Mouse (Mus musculus) c-Kit-positive CD71-negative TER-119-negative erythroid progenitor cells, embryonic 14.5 days (primary cell): ENCODE results near the gene Tet2.
"Not testable (repeated sequence)": the region's sequence is repeated elsewhere in the genome, so short reads cannot be mapped to it uniquely, and the experiment has no call there.

Source experiments
- DNase-seq: peaks from one replicate; pipeline ENCODE4 v3.0.0-alpha.2; 2013; ENCODE audit warnings: low read depth

Tet2 gene

GRCm38 (mm10) chr3:133548613-133549012 lies 3.7 kb upstream of the Tet2 start:
- DNase-seq = no peak

DNA sequence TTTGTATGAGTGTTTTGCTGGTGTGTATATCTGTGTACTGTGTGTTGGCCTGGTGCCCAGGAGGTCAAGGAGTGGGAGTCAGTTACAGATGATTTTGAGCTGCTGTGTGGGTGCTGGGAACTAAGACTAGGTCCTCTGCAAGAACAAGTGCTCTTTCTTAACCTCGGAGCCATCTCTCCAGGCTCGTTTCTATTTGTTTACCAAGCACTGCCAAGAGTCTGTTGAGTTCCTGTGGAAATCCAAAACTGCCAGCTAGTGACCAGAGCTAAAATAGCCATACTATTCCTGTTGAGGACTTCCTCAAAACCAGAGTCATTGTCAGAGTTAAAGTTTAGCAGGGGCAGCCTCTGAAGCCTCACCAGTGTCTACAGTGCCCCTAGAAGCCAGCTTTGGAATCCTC lies 1.9 kb upstream of the Tet2 start:
- no peak for DNase-seq

DNA sequence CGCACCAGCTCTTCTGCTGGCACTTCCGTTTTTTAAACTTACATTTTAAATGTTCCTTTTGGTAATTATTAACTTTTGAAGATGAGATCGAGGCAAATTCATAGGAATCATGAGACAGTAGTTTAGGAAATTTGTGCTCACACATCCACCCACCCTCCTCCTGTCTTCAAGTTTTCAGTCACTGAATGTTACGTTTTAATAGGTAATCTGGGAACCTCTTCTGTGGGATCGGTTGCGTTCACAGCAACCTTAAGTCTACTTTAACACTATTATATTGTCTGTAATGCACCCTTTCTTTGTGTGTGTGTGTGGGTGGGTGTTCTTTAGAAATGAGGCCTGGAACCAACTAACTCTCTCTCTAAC lies 346 bp upstream of the Tet2 start:
- DNase-seq = no peak

- DNase-seq = peak; percentile 77
Observed at GRCm38 (mm10) chr3:133544131-133544550, 798 bp downstream of the Tet2 start.

- no peak for DNase-seq
Observed at GRCm38 (mm10) chr3:133543101-133544020, 1.6 kb downstream of the Tet2 start.

GRCm38 (mm10) chr3:133542084-133542483 lies 2.9 kb downstream of the Tet2 start:
- no peak for DNase-seq

DNA sequence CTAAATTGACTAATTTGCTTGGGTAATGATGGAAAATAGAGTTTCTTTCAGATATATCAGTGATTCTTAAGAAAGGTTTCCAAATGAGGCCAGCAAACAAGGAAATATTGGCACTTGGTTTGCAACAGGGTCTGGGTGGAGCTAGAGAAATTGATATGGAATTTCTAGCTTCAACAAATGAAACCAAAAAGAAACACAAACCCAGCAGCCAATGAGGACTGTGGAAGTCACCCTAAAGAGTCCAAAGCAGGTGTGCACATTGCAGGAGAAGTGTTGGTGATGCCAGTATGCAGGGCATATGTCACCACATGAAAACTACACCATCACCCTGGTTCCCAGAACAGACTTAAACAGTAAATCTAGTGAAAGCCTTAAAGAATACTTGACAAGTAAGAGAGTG lies 3.9 kb downstream of the Tet2 start:
- no peak for DNase-seq

GRCm38 (mm10) chr3:133539991-133540390 lies 4.9 kb downstream of the Tet2 start:
- DNase-seq = no peak

DNA sequence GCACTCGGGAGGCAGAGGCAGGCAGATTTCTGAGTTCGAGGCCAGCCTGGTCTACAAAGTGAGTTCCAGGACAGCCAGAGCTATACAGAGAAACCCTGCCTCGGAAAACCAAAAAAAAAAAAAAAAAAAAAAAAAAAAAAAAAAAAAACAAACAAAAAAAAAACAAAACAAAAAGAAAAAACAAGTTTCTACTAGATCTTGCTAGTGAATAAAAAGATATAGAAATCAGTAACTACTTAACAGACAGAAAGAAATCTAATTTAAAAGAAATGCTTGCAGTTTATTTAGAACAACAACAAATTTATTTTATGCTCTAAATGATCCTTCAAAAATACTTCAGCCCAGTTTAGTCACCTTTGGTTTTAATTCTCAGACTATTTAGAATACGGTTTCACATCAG lies 6.4 kb downstream of the Tet2 start:
- not testable (repeated sequence) for DNase-seq

DNA sequence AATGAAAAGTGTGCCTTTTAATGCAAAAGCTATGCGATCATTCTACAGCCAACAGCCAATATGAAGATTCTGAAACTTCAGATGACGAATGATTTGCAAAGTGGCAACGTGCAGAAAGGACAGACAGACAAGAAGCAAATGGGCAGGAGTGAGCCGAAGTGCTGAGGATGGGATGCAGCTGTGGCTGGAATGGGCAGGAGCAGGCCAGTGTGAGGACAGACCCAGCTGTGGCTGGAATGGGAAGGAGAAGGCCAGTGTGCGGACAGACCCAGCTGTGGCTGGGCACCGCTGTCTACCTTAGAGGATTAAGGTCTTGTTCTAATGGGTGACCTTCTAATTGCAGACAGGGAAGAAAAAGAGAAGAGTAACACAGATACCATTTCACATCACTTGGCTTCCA lies 9.3 kb downstream of the Tet2 start:
- no peak for DNase-seq

DNA sequence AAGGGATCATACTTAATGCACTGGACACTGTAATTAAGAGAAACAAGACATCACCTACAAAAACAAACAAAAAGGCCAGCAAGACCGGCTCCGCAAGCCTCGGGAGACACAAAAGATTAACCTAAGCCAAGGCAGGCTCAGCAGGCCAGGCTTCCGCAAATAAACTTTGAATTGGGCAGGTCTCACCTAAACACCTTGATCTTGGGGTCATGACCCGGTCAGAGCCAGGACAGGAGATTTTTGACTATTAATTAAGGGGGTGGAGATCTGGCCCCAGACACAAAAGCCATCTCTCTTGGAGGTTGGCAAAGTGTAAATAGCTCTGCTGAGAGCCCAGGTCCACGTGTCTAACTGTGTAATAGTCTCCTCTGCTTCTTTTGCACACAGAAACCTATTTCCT lies 10.9 kb downstream of the Tet2 start:
- no peak for DNase-seq

- DNase-seq = no peak
Observed at GRCm38 (mm10) chr3:133533272-133533995, 11.5 kb downstream of the Tet2 start.

DNA sequence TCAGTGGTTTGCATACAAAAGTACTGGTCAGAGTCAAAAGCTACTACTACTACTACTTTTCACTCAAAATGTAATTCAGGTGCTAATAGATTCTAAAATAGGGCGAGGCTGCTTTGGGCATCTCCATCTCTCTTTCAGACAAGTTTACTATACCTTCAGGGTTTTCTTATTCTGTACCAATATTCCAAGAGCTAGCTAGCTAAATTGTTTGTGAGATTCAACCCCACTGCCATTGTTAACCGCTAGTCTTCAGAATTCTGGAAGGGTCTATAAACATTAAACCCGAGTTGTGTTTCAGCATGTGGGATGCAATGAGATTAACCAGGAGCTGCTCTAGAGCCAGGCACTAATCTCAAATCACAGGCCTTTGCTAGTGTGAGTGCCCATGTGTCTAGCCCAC lies 12.1 kb downstream of the Tet2 start:
- no peak for DNase-seq

DNA sequence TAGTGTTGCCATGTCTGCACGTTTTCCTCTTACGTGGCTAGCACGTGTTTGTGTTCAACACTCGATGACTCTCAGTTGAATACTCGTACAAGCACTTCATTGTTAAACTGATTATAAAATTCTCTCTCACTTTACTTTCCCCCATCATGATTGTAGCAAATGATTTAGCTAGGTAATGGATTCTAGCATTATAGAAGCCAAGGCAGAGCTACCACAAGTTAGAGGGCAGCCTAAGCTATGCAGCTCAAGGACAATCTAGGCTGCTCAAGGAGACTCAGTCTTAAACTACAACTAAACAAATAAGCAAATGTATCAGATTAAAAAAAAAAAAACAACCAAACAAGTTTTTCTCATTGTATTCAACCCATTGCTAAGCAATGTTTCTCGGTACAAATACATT lies 12.7 kb downstream of the Tet2 start:
- DNase-seq = no peak

- no peak for DNase-seq
Observed at GRCm38 (mm10) chr3:133531101-133531500, 13.8 kb downstream of the Tet2 start.

GRCm38 (mm10) chr3:133530664-133531063 lies 14.3 kb downstream of the Tet2 start:
- DNase-seq = no peak

DNA sequence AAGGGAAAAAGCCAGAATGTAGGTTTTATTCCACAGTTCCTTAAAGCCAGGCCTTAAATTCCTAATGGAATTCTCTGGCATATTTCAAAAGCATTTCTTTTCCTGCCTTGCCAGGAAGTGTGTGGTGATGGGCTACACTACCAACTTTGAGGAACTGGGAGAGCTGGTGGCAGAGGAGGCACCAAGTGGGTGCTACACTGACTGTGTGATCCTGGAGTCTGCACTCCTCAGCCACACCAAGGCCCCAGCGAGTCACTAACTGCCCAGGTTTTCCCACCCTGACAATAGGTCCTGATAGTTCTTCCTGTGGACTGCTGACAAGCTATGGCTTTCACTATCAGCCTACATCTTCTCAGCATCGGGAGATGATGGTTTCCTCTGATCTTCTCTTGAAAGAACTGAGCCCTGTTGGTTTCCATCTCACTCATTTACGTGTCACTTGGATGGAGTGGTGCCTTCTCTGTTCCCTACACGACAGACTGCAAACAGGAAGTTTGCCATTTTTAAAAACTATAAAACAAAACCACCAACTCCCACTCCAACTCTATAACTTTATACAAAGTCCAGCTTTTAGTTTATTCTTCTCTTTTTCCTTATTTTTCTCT lies 18.7 kb downstream of the Tet2 start:
- no peak for DNase-seq

DNA sequence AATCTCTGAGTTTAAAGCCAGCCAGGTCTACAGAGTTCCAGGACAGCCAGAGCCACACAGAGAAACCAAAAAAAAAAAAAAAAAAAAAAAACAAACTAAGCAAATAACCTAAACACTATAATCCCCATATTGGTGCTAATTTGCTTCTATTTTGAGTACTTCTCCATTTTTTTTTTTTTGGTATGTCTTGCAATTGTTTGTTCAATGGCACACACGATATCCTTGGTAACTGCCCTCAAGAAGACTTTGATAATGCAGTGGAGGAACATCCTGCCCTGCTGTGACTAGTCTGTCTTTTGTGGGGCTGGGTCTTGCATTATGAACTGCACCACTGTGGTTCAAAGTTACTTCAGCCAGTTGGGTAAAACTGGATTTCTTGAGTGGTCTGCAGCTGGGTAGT lies 19.4 kb downstream of the Tet2 start:
- DNase-seq = no peak

DNA sequence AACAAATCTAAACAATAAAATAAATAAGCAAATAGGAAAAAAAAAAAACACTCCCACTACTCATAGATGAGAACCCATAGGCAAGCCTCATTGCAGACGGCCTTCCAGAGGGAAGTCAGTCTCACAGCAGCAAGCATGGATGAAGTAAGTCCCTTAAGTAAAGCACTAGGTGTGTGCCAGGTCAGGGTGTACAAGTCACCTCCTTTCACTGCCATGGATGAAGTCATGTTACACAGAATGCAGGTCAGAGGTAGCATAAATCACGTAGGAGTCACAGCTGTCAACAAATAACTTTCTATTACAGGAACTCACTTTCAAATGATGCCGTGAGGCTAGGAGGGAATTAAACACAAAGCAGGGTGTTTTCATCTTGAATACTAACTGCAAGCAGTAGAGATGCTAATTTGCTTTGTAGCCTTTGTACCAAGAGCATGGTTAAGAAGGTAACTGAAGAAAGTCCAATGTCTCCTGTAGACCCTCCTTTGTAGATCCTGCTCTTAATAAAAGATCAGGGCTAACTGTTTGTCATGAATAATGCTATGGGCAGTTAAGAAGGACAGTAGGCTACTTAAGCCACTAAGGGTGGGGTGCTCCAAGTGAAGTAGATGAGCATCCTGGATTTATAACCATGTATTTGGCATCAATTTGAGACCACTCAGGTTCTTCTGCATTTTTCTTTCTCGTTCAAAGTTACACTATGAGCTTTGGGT lies 20.4 kb downstream of the Tet2 start:
- DNase-seq = no peak

DNA sequence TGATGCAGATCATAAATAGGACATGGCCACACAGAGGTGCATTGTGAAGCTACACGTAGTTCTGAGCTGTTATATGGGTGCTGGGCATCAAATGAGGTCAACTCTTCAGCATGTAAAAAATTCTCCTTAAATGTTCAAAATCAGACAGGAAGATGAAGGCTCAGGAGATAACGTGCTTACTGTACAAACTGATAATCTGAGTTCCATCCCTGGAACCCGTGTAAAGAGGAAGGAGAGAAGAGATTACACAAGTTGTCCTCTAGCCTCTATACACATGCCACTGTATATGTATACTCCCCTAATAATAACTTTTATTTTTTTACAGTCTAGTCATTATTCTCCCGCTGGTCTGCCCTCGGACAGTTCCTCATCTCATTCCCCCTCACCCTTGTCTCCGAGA lies 21.7 kb downstream of the Tet2 start:
- no peak for DNase-seq

GRCm38 (mm10) chr3:133522289-133522688 lies 22.6 kb downstream of the Tet2 start:
- DNase-seq = no peak

DNA sequence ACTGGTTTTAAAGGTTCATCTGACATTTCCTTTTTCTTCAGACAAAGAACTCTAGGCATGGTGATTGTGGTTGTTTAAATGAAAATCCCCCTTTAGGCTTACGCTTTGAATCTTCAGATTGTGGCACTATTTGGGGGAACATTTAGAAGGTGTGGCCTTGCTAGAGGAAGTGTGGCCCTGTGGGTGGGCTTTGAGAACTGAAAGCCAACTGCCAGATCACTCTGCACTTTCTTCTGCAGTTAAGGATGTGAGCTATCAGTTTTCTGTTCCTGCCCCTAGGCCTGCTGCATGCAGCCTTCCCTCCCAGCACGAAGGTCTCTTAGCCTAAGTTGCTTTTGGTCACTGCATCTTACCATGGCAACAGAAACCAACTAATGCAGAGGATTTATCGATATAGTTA lies 26.1 kb downstream of the Tet2 start:
- no peak for DNase-seq
